Mouse (Mus musculus) liver, postnatal 0 days (tissue): ENCODE data around the gene L1td1.

Experiments used
- CTCF ChIP-seq: sonication (generic); IDR thresholded peaks from 2 replicates; pipeline ENCODE4 v1.5.1; 2016; ENCODE audit warnings: antibody characterized with exemption, low read depth
- EP300 ChIP-seq: IDR thresholded peaks from 2 replicates; pipeline ENCODE4 v1.6.1; 2016; ENCODE audit warnings: antibody characterized with exemption, low read depth, mild to moderate bottlenecking

DNA sequence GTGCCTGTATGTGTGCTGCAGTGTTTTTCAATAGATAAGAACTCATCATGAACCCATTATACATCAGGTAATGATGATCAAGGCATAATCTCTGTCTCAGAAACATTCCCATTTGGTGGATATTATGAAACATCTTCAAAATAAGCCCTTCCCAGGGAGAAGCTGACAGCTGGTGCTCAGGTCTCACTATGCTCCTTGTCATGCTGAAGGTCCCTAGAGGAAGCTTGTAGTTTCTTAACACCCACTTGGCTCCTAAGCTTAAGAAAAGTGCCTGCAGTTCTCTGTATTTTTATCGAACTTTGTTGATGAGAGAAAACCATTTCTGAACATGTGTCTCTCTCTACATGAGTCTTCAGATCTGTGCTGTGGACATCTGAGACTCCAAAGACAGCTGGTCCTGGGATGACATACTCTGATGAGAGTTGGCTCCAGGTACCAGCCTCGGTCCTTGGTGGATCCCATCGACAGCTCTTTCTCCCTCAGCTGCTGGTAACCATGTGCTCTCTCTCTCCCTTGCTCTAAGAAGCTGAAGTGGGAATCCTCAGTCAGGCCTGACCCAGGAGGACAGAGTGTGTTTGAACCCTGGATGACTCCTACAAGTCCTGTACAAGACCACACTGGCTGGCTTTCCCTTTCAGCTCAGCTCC lies 32.5 kb downstream of the L1td1 start:
- TF ChIP-seq CTCF: no peak
- no peak for TF ChIP-seq EP300
